Mouse (Mus musculus) adrenal gland (tissue): ENCODE data around the gene Glud1.

Experiments
- intact Hi-C: fragments of 180-260 bp; cut with DNase I; formaldehyde crosslinking; loops from one replicate; pipeline ENCODE4 v1.15.1; 2025

Glud1 gene

DNA sequence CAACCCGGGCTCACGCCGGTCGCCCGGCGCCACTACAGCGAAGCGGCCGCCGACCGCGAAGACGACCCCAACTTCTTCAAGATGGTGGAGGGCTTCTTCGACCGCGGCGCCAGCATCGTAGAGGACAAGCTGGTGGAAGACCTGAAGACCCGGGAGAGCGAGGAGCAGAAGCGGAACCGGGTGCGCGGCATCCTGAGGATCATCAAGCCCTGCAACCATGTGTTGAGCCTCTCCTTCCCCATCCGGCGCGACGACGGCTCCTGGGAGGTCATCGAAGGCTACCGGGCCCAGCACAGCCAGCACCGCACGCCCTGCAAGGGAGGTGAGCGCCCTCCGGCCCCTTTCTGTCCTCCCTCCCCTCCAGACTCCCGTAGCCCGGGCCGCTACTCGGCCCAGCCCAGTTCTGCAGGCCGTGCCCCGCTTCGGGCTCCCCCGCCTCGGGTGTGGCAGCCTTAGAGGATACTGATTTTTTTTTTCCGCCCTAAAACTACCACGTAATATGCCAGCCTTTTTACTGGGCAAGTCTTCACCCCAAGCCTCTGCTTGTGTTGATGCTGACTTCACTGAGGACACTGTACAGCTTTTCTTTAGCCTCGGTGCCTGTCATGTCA, 599 bp downstream of the Glud1 start:
- intact Hi-C loops = loop anchor here (5.0 kb wide), 1 partner anchor 34 kb away; no protein-coding TSS in a partner anchor

DNA sequence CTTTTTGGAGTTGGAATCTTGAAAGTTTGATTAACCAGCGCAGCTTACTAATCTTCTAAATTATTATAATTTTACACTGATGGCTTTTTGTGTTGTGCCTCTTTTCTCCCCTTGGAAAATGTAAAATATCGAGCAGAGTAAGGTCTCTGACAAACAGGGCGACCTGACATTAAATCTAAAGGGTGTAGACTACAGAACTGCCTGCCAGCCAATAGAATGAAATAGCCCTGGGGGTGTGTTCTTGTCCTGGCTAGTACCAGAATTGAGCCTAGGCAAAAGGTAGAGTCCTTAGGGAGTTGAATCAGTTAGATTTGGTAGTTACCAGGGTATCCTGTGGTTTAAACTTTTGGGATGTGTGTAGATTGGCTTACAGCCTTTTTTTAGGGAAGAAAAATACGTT, 1.2 kb downstream of the Glud1 start:
- intact Hi-C loops = loop anchor here (5.0 kb wide), 1 partner anchor 34 kb away; no protein-coding TSS in a partner anchor

DNA sequence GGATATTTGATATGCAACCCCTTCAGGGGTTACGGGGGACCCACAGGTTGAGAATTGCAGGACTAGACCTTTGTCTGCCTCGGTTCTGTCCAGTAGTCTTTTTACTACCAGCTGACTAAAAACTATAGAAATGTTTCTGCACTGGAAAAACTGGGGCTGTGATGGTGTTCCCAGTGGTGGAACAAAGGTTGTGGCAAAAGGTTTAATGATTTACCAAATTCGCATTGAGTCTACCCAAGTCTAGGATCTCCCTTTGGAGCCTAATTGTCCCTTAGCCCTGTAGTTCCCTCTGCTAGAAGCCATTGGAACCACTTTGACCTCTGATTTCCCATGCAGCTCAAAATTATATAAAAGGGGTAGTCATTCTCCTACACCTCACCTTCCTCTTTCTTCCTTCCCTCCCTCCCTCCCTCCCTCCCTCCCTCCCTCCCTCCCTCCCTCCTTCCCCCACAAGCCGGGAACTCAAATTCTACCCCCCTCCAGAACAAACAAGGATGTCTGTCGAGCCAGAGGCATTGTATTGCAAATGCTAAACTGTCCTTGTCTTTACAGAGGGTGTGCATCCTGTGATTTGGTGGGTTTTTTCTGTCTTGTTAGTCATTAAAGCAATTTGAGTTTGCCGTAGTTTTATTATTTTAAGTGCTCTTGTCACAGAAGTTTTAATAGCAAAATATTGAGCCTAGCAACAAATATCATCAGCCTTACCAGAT, 2.0 kb downstream of the Glud1 start:
- intact Hi-C loops = loop anchor here (5.0 kb wide), 1 partner anchor 35 kb away; no protein-coding TSS in a partner anchor

DNA sequence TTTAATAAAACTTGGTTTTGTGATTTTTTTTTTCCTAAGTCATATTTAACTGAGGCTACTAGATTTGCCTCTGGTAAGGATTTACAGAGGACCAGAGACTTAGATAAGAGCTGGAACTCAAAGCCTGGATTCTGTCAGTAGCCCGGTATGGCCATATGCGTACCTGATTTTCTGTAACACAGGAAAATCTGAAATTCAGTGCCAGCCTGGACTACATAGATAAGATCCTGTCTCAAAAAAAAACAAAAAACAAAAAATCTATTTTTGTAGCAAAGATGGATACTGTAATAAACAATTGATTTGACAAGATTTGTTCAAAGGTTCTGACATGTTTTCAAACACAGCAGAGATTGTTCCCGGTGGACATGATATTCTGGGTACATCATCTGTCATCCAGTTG, 3.1 kb downstream of the Glud1 start:
- intact Hi-C loops = loop anchor here (5.0 kb wide), 1 partner anchor 36 kb away; no protein-coding TSS in a partner anchor

DNA sequence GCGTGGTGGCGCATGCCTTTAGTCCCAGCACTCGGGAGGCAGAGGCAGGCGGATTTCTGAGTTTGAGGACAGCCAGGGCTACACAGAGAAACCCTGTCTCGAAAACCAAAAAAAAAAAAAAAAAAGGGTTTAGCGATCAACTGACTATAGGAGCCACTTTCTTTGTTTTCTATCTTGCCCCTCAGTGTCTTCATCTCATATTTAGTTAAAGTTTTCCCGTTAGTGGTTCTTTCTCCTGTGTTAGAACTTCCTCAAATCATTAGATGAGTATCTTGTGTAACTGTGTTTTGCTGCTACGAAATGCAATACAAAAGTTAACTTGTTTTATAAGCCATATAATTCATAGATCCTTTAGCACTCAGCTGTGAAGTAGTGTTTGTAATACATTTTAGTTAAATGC, 3.9 kb downstream of the Glud1 start:
- intact Hi-C loops = loop anchor here (5.0 kb wide), 1 partner anchor 37 kb away; no protein-coding TSS in a partner anchor

DNA sequence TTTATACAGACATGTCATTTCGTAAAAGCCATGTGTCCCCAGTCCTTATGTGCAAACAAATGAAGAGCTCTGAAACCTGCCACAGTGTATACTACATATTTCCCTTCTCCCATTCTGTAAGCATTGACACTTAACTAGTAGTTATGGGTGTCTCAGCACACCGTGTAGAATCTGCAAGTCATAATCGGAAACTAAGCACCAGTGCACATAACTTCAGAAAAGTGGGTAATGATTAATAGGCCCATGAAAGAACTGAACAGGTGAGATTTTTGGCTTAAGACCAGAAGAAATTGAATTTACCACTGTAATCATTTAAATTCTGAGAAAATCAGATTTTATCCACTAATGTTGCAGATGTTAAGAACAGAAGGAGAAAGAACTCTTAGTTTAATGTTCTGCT, 4.3 kb downstream of the Glud1 start:
- intact Hi-C loops = loop anchor here (5.0 kb wide), 1 partner anchor 37 kb away; no protein-coding TSS in a partner anchor

DNA sequence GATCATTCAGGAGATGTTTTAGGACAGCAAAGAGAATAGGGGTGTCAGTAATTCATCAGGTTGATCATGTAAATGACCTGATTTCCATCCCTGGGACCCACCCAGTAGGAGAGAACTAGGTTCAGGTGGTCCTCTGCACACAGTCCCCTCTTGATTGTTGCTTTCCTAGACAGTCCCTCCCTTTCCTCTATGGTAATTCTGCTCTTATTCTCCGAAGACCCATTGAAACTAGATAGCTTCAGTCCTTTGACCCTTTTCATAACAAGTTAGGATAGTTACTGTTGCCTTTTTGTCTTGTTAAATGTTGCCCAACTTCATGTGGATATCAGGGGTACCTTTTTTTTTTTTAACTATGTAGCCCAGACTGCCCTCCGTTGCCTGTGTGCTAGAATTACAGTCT, 5.8 kb downstream of the Glud1 start:
- intact Hi-C loops = no loop called here

DNA sequence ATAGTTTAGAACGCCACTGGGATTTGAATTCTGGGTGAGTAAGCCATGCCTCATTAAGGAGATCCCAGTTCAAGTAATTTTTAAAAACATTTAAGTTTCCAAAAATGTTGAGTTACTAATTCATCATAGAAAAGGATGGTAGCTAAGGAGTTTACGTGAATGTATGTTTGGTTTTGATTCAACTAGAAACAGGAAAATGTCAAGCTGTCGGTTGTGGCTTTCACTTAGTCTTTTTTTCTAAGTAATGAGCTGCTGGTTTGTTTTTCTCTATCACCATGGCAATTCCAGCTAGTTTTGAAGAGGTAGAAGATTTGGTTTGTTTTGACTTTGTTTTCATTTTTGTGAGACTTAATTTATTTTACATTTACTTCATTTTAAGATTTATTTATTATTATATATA, 6.9 kb downstream of the Glud1 start:
- intact Hi-C loops = no loop called here

DNA sequence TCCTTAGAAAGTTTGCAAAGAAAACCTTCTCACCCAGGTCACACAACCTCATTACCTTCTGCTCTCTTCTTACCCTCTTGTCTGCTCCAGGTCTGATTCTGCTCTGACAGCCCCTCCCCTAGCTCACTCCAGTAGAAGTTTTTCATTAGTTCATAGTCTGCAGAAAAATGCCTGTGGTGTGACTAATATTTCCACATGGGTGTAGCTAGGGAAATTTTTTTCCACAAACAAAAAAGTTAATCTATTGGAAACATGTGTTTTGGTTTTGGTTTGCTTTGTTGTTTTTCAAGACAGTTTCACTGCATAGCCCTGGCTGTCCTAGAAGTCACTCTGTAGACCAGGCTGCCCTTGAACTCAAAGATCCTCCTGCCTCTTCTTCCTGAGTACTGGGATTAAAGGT, 7.6 kb downstream of the Glud1 start:
- intact Hi-C loops = no loop called here

DNA sequence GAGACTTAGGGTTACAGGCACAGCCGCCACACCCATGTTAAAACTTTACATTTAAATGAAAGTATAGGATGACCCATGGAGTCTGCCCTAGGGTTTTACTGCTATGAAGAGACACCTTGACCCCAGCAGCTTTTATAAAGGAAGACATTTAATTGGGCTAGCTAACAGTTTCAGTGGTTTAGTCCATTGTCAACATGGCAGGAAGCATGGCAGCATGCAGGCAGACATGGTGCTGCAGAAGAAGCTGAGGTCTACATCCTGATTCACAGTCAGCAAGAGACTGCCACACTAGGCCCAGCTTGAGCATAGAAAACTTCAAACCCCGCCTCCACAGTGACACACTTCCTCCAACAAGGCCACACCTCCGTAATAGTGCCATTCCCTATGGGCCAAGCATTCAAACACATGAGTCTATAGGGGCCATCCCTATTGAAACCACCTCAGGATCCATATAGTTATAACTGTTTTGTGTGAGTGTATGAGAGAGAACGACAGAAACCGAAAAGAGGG, 13.1 kb downstream of the Glud1 start:
- intact Hi-C loops = no loop called here

DNA sequence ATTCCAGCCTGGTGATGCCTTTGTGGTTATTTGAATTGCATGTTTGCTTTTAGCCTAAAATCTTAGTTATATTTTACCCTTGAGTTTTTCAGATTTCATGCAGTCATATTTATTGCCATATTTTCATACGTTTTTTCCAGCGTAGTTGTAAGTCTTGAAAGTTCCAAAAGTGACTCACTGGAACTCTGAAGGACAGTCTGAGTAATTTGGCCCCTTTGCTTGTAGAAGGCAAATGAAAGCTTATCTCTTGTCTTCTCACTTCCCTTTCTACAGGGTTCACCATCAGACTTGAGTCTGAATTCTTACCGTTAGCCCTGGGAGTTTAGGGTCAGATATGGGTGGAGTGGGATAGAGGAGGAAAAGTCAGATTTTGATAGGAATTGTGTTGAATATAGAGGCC, 16.1 kb downstream of the Glud1 start:
- intact Hi-C loops = no loop called here

DNA sequence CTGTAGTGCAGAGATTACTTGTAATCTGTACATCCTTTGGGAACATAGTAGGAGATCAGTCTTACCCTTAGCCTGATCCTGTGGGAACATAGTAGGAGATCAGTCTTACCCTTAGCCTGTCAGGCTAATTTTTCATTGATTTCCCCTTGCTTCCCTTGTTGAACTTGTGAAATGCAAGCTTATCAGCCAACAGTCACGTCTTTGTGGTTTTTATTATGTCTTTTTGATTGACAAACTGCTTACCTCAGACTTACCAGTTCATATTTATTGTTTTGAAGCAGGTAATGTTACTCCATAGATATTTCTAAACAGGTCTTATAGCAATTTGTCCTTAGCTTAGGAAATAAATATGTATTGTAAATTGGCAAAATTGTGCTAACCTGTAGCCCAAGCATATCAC, 17.1 kb downstream of the Glud1 start:
- intact Hi-C loops = no loop called here

DNA sequence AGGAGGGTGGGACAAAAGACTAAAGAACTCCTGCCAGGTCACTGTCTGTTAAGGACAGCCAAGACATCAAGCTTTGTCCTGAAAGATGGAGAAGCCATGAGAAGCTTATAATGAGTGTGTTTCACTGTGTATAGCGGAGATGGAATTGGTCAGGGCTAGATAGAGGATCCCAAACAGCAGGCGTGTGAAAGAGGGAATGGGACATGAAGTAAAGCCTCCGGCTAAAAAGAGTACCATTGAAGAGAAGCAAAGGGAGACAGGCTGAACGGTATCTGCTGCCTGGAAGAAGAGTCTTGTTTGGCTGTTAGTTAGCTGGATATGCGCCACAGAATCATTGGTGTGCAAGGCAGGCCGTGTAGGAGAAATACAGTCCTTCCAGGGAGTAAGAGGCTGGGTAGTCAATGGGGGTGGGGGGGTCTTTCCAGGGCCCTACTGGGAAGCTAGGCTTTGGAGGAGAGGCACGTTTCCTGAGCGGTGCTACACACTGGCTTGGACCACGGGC, 20.2 kb downstream of the Glud1 start:
- intact Hi-C loops = no loop called here

DNA sequence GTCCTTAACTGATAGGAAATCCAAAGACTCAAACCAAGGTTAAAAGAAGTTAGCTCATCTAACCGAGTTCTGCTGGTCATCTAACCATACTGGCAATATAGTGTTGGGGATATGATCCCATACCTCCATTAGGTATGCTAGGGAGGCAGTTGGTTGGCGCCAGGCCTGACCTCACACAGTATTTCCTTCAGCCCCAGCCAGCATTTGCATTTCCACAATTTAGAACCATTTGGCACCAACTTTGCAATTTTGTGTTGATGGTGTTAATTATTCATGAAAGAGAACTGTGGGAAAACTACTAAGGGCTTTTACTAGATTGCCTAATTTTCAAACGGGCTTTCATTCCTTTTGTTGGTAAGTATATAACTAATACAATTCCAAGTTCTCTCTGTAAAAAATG, 21.4 kb downstream of the Glud1 start:
- intact Hi-C loops = no loop called here

DNA sequence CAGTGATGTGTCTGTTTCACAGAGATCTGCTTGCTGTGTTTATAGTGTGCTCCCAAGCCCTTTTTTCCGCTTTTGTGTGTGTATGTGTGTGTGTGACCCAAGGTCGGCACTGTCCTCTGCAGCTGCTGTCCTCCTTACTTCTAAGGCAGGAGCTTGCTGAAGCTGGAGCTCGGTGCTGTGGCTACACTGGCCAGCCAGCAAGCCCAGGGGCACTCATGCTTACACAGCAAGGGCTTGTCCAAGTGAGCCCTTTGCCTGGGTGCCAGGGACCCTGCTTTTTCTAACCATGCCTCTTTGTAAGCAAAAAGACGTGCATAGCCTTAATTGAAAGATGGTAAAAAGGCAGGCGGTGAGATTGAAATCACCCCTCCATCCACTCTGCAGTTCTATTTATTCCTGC, 21.9 kb downstream of the Glud1 start:
- intact Hi-C loops = no loop called here

DNA sequence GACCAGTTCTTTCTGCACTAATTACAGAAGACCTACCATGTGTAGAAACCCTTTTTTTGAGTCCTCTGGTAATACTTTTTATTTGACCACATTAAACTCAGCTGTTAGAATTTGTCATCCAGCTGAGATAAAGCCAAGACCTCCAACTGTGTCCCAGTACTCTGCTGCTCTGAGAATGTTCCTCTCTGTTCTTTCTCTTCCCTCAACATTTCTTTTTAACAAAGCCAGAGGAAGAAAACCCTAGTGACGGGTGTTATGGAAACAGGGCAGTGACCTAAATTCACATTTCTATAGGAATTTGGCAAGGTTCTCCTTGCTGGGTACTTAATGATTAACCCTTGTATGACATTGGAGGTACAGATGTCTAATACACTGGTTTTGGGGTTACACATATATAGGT, 28.9 kb downstream of the Glud1 start:
- intact Hi-C loops = no loop called here

DNA sequence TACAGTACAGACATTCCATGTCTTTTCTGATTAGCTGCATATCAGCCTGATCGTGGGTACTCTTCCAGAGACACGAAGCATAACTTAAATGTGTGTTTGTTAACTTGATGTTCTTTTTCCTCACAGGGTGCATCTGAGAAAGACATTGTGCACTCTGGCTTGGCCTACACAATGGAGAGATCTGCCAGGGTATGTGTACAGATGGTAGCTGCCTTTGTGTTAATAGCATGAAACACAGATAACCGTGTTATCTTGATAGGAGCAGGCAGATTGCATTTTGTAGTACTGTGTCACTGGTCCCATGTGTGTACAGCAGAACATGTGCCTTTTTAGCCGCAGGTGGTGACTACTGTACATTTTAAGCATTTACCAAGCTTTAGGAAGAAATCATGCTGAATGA, 31.5 kb downstream of the Glud1 start:
- intact Hi-C loops = loop anchor here (2.0 kb wide), 1 partner anchor 43 kb away; no protein-coding TSS in a partner anchor

DNA sequence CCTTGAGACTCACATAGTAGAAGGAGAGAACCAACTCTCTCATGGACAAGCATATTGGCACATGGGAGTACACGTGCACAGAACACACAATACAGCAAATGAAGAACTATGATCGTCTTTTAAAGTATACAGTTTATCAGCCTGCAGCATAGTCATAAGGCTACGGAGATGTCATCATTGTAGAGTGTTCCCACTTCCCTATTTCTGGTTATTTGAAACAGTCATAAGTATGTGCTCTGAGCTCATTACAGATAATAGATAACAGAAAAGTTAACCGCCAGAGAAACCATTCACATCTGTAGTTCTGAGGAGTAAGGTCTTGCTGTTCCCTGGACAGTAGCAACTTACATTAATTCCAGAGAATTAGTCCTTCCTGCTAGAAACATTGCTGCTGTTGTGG, 32.6 kb downstream of the Glud1 start:
- intact Hi-C loops = no loop called here

DNA sequence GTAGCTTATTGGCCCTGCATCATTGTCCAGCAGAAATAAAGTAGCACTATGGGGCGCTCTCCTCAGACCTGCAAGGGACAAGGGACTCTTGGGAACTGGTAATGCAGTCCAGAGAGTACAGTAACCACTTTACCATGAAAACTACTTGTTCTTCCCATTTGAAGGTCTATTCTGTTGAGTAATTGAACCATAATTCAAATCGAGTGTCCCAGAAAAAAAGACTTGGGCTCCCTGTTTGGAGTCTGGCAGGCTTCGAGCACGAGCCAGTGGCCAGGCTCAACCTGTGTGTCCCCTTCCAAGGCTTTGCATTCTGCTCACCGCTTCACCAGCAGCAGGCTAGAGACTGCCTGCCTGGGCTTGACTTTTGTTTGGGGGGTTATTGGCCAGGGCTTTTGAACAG, 33.8 kb downstream of the Glud1 start:
- intact Hi-C loops = no loop called here

DNA sequence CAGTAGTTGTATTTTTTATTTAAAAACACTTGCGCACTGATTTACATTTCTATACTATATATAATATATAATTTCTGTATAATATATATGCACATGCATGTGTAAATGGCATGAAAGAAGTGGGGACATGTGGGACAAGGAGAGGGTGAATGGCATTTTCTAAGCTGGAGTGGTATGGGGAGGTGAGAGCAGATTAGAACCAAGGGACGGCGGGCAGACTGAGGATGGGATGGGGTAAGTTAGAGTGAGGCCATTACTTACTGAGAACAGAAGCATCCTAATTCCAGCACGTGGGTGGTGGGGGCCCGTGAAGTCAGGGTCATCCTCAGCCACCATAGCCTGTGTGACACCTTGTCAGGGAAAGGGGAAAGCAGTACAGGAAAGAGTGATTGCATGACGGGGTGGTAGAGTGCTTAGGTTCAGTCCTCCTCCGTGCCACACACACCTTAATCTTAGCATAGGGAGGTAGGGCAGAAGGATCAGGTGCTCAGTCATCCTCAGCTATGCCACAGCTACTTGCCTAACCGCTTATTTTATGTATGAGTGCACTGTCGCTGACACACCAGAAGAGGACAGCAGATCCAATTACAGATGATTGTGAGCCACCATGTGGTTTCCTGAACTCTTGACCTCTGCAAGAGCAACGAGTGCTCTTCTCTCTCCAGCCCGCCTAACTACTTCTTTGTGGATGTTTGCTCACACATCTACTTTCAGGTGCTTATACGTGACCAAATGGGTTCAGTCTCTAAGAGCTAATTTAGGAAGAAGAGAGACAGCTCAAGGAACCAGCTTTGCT, 35.4 kb downstream of the Glud1 start:
- intact Hi-C loops = no loop called here

DNA sequence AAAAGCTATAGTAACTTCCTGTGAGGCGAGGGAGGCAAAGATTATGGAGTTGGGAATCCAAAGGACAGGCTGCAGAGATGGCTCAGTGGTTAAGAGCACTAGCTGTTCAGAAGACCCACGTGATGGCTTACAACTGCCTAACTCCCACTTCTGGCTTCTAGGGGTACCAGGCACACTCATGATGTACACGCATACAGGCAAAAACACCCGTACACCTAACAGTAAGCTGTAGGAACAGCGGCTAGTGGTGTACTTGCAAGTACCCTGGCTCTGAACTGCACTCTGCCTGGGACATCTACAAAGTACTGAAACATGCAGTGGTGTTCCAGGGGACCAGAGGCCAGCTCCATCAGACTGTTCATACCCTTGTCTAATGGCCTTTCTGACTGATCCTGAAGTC, 36.6 kb downstream of the Glud1 start:
- intact Hi-C loops = no loop called here

DNA sequence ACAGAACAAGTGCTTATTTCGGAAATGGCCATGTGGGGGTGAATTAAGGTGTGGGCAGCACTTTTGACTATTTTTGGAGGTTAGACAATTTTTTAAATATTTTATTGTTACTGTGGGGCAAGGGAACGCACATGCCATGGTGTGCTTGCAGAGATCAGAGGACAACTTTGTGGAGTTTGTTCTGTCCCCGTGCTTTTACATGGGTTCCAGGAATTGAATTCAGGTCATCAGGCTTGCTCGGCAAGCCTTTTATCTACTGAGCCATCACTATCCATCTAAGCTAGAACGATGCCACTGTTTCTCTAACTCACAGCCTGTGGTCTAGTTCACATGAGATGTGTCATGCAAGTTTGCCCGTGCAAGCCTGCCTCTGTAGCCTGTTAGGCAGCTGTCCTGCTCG, 37.8 kb downstream of the Glud1 start:
- intact Hi-C loops = no loop called here
